Mouse (Mus musculus): ENCODE data around the gene Hps4. TPM values are rescaled to one million over a fixed set of nuclear protein-coding genes. Genes with fewer than 3 reads are reported as not detected.
A peak's percentile ranks its signal among the peaks of the same experiment; 100 is the strongest.

Gene Hps4
- total RNA-seq, 2 experiments from 2014 or later = 54.1 to 60.5 TPM

DNA sequence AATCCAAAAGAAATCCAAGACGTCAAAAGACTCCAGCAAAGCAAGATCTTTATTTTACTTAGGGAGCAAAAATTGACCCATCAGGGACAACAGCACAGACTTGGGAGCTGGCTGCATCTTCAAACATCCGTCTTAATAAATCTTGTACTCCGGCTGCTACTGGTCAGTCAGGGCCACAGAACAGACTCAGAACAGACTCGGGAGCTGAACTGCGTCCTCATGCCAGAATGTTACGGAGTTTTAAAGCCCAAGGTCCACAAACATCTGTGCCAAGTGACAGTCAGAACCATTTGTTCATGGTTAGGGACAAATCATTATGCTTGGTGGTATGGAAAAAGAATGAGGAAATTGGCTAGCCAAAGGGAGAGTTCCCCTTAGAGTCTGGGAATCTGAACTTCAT is 19.6 kb upstream of the Hps4 start:
- no peak for DNase-seq (ENCODE audit: low spot score in 2 of 2)

GRCm38 (mm10) chr5:112324637-112325545 is 18.0 kb upstream of the Hps4 start:
- DNase-seq (ENCODE audit: low spot score in 2 of 2) = peak in 1 of 2 experiments; percentile 49

DNA sequence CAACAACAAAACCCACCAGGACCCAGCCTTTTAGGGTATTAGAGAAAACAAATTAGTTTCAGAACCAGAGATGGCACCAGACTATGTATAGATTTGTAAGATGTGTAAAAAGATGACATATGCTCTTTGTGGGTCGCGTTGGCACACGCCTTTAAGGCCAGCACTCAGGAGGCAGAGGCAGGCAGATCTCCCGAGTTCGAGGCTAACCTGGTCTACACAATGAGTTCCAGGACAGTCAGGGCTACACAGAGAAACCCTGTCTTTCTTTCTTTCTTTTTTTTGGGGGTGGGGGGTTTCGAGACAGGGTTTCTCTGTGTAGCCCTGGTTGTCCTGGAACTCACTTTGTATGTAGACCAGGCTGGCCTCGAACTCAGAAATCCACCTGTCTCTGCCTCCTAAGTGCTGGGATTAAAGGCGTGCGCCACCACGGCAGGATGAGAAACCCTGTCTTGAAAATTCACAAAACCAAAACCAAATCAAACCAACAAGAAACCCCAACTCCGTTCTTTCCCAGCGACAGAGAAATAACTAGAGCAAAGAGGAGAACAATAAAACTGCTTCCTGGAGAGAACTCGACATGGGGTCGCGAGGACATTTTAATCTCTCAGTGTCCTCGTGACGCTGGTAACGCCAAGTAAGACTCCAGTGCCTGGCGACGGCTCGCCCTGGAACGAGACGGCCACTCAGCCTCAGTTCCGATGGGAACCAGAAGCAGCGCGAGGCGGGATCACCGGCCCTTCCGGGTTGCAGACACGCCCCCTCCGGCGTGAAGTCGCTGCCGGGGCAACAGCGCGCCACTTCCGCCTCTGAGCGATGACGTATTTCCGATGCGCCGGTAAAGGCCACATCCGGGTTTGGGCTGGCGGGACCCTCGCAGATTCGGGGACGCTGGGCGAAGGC is 17.1 kb upstream of the Hps4 start, which contains the start of gene Tfip11:
Gene Tfip11, plus strand, starts transcription at position 813 of the 900 bp plus-strand sequence.
- DNase-seq (ENCODE audit: low spot score in 2 of 2) = peak; percentile 96 to 97

DNA sequence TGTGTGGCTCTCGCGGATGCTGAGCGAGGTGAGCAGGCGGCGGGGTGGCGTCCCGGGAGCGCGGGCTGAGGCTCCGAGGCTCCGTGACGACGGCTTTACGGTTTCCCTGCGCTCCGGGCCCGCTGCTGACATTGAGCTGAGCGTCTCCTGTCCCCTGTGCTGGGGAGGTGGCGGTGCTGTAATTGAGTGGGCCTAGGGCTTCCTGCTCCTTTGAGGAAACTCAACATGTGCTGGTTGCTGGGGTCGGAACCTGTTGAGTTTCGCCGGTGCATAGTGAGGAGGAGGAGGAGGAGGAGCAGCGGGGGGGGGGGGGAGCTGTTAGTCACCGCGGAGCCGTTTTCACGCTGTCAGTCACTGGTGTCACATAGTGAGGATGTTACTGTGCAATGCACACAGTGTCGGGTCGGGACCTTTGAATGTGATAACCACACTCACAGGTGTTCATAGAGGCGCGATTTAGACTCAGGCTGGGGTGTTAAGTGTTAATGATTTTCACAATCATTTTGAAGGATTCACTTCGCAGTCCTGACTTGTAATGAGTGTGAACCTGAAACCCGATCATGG is 16.4 kb upstream of the Hps4 start:
- no peak for DNase-seq (ENCODE audit: low spot score in 2 of 2)

DNA sequence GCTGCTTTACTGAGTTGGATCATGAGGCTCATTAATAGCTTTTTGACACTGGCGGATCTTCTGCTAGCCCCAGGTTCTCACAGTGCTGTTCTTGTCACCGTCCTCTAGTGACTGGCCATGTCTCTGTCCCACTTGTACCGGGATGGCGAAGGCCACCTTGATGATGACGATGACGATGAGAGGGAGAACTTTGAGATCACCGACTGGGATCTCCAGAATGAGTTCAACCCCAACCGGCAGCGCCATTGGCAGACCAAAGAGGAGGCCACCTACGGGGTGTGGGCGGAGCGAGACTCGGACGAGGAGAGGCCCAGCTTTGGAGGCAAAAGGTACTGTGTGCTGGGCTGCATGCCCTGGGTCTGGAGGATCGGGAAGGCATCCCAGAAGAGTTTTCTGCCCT is 15.0 kb upstream of the Hps4 start:
- DNase-seq (ENCODE audit: low spot score in 2 of 2) = no peak

- no peak for DNase-seq (ENCODE audit: low spot score in 2 of 2)
Measured at GRCm38 (mm10) chr5:112329805-112330564, 12.9 kb upstream of the Hps4 start.

GRCm38 (mm10) chr5:112335473-112335872 is 7.4 kb upstream of the Hps4 start:
- peak; percentile 50 to 54 for DNase-seq (ENCODE audit: low spot score in 2 of 2)

- no peak for DNase-seq (ENCODE audit: low spot score in 2 of 2)
Measured at GRCm38 (mm10) chr5:112337004-112337403, 5.9 kb upstream of the Hps4 start.

- DNase-seq (ENCODE audit: low spot score in 2 of 2) = no peak
Measured at GRCm38 (mm10) chr5:112339215-112339614, 3.7 kb upstream of the Hps4 start.

GRCm38 (mm10) chr5:112343205-112343595 is 317 bp downstream of the Hps4 start:
- DNase-seq (ENCODE audit: low spot score in 2 of 2) = no peak

GRCm38 (mm10) chr5:112344092-112344960 is 1.4 kb downstream of the Hps4 start:
- no peak for DNase-seq (ENCODE audit: low spot score in 2 of 2)

DNA sequence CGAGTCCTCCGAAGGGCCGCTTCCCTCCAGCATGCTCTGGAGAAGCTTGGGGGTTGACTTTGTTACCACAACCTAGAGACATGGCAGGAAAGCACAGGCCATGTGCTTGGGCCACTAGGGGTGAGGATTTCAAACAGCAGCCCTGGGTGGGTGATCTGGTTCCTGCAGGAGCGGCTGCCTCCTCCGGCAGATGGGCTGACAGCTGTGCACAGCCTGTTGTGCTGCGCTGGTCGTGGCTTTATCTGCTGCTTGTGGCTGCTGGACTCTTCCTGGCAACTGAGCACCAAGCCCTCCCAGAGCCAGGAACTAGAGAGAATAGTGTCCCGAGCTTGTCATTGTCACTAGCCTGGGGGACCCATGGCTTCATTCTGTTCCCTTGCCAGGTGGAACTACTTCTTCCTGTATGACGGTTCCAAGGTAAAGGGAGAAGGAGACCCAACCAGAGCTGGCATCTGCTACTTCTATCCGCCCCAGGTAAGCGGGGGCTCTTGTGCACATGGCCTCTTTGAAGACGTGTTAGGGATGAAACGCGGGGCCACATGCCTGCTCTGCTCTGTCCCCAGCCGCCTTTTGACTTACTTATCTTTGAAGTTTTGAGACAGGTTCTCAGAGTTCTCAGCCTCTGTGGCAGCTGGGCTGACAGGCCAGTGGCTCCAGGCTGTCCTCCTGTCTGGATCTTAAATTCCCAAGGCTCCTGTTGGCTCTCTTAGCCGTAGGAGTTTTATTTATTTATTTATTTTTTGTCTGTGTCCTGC is 3.5 kb downstream of the Hps4 start:
- DNase-seq (ENCODE audit: low spot score in 2 of 2) = no peak

DNA sequence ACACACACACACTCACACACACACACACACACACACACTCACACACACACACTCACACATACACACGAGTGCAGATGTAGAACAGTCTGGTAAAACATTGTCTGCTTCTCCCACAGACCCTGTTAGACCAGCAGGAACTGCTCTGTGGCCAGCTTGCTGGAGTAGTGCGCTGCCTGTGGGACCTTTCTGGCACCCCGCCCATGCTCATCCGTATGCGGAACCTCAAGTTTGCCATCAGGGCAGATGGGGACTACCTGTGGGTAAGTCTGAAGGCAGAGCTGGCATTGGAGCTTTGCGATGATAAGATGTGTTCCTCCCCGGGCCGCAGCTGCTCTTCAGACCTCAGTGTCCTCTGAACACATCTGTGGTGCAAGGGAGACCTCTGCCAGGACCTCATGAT is 6.3 kb downstream of the Hps4 start:
- no peak for DNase-seq (ENCODE audit: low spot score in 2 of 2)

GRCm38 (mm10) chr5:112355493-112355892 is 12.6 kb downstream of the Hps4 start:
- DNase-seq (ENCODE audit: low spot score in 2 of 2) = no peak

DNA sequence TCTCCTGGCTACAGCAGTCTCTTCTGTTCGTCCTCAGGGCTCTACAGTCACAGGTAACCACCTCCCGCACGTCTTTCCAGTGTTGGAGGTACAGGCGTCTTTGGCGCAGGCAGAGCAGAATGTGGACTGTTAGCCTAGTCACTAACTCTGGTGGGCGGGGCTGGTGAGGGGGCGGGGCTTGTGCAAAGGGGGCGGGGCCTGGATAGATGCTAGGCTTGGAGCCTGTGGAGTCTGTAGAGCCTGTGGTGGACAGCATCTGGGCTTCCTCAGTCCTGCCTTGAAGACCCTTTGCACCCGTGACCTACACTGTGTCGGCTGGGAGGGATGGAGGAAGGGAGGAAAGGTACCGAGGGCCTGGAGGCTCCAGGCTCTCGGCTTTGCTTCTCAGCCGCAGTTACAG is 13.0 kb downstream of the Hps4 start, which contains the start of gene Gm6583:
Gene Gm6583, minus strand, starts transcription at position 124 of the 400 bp plus-strand sequence.
- DNase-seq (ENCODE audit: low spot score in 2 of 2) = no peak

- no peak for DNase-seq (ENCODE audit: low spot score in 2 of 2)
Measured at GRCm38 (mm10) chr5:112356322-112356721, 13.4 kb downstream of the Hps4 start.

GRCm38 (mm10) chr5:112359520-112359919 is 16.6 kb downstream of the Hps4 start:
- DNase-seq (ENCODE audit: low spot score in 2 of 2) = no peak

GRCm38 (mm10) chr5:112360077-112360476 is 17.2 kb downstream of the Hps4 start:
- no peak for DNase-seq (ENCODE audit: low spot score in 2 of 2)
